Mouse (Mus musculus) urinary bladder, postnatal 14 days (tissue): ENCODE measurements around the gene Sec11a.

Experiments
- DNase-seq: peaks from one replicate; pipeline ENCODE4 v3.0.0; 2021; ENCODE audit warnings: low spot score

The Sec11a gene

DNA sequence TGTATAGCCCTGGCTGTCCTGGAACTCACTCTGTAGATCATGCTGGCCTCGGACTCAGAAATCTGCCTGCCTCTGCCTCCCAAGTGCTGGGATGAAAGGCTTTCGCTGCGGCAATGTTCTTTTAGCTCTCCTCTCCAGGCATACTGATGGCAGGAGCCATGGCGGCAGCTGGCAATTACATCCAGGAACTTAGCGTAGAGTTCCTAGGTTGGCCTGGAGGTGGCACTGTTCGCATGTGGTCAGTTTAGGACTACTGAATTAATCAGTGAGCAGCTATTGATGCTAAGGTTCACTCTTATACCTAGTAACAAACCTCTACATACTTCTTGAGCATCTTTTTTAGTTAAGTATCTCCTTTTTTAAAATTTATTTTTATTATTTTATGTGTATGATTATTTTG is 90.4 kb downstream of the Sec11a start:
- DNase-seq, result peak; percentile 83

DNA sequence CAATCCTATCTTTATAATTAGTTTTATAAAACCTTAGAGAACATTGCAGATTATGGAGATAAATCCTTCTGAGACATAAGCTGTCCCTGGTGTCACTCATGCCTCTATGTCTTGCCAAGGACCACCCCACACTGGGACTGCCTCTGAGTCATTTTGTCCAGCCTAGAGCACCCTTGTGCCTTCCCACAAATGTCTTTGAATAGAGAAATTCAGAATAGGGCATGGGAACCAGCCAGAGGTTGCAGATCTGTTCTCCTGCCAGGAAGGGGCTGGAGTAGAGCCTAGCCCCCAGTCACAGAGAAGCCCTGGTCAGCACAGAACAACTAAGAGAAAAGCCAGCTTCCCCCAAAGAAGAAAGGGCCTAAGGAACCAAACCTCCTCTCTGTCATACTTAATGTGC is 92.3 kb downstream of the Sec11a start:
- no peak for DNase-seq
